Mouse (Mus musculus) layer of hippocampus, adult 2 months (tissue): ENCODE data around the gene Ythdf2. TPM values are rescaled to one million over a fixed set of nuclear protein-coding genes. Genes with fewer than 3 reads are reported as not detected.

Source experiments
- DNase-seq, 2 experiments: peaks; one replicate each; pipeline ENCODE4 v3.0.0; 2022; ENCODE audit warnings: low spot score in 2 of 2
- H3K27ac ChIP-seq: fragments of 200-600 bp; 2 replicates; pipeline ENCODE4 v1.8.1; 2022
- H3K4me3 ChIP-seq: fragments of 200-600 bp; 2 replicates; pipeline ENCODE4 v1.8.1; 2022; ENCODE audit warnings: mild to moderate bottlenecking
- CTCF ChIP-seq: fragments of 200-600 bp; conservative IDR thresholded peaks from 2 replicates; pipeline ENCODE4 v1.8.1; 2022; ENCODE audit warnings: antibody characterized with exemption, mild to moderate bottlenecking, moderate library complexity
- microRNA-seq, 2 experiments: library from miRNA; unstranded; fragments of <30 nt; microRNA quantifications; one replicate each; pipeline ENCODE4 v1.2.0; 2021
- total RNA-seq, 2 experiments: library from RNA; stranded (reverse); gene quantifications; 2 replicates each; pipeline ENCODE4 v1.2.3; 2021

Ythdf2 gene
- total RNA-seq, 2 experiments from 2014 or later = 43.8 to 46.5 TPM

DNA sequence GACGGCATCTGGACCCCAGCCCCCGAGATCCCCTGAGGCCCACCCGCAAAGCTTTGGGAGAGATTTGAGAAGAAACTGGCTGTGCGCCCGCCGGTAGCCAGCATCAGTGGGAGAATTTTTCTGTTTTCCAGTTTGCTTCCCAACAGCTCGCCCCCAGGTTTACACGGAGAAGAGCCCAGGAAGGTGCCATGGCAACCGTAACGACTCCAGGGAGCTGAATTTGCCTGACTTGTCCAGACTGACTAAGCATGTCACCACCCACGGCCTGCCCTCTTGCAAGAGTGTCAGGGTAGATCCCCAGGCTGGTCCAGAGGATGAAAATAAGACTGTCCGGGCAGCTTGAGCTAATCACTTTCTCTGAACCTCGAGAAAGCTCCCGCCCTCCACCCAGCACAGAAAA is 46.4 kb downstream of the Ythdf2 start:
- TF ChIP-seq CTCF = no peak
- Histone ChIP-seq H3K27ac (peak overlapping the region; percentile 46; the same call in 1 of the 2 replicates), H3K4me3 (no peak overlapping the region)
- peak; percentile 31 to 44 for DNase-seq

DNA sequence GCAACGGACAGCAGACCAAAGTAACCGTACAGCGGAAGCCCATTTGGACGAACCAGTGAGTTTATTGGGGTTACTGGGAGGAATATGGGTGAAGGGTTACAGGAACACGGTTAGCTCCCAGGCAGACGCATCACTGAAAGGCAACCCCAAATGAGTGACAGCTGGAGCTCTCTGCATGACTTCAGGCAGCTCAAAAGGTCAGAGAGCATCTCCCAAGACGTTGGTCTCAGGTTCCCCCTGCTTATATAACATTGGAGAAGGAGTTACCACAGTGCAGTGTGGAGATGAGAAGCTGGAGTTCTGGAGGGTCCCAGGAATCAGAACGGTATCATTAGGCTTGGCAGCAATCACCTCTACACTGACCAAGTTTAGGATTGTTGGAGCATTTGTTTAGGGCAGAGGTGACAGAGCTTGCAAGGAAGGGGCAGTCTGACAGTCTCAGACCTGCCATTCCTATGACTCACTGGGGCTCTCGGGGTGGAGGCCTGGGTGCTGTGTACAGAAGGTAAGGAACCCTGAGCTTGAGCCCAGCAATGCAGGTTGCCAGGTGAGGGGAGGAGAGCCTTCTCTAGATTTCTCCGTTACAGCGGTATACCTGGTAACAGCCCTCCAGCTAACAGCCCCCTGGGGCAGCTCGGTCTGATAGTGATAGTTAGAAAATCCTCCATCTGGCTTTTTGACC is 55.0 kb downstream of the Ythdf2 start:
- no peak for DNase-seq
- Histone ChIP-seq H3K27ac (no peak overlapping the region), H3K4me3 (no peak overlapping the region)
- no peak for TF ChIP-seq CTCF

DNA sequence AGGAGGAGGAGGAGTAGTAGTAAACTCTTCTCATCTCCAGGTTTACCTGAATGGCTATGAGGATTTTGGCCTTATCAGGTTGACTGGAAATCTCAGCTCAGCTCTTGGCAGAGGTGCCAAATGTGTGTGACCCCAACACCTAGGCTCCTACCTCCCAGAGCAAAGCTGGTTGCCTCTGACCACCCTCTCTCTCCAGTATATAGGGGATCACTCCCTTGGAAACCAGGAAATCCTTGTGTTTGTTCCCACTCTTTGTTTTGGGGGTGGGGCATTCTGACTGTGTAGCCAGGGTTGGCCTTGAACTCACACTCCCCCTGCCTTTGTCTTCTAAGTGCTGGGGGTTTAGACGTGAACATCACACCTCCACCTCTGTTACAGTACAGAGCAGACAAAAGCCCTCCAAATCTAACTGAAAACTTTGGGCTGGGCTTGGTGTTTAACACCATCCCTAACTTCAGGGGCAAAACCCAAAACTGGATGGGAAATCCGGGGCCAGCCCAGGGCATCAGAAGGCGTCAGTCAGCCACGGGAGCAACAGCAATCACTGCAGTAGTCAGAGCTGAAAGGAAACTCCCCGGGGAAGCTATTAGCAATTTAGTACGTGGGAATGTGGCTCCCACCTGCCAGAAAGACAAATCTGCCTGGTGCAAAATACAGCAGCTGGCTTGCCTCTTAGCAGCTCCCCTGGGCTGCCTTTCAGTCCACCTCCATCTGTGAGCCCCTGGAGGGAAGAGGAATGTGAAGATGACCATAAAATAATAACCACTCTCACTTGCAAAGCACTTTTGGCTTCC is 57.0 kb downstream of the Ythdf2 start:
- no peak for DNase-seq
- TF ChIP-seq CTCF = no peak
- no peak overlapping the region for H3K27ac ChIP-seq
- no peak overlapping the region for H3K4me3 ChIP-seq

DNA sequence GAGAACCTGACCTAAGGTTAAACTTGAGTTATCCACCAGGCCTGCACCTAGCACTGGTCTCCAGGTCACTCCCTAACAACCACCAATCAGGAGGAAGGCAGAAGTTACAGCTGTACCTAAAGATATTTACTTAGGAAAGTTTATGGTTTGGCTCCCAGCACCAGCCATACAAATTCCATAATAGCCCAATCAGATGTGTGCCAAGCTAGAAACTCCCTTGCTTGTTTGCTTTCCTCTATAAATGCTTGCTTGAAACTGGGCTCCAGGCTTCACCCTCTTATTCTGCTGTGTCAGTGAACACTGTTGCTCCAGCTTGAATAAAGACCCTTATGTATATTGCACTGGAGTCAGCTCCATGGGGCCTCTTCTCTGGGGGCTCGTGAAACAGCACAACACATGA is 60.4 kb downstream of the Ythdf2 start:
- Histone ChIP-seq H3K27ac (no peak overlapping the region), H3K4me3 (no peak overlapping the region)
- DNase-seq = no peak
- TF ChIP-seq CTCF = no peak

DNA sequence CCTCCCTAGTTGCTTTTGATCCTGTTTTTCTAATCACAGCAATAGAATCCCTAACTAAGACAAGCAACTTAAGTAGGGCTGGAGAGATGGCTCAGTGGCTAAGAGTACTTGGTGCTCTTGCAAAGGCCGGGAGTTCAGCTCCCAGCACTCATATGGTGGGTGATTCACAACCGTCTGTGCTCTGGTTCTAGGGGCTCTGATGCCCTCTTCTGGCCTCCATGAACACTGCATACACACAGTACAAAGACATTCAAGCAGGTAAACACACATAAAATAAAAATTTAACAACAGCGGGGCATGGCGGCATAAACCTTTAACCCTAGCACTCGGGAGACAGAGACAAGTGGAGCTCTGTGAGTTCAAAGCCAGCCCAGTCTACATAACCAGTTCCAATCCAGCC is 65.9 kb downstream of the Ythdf2 start:
- DNase-seq = no peak
- no peak overlapping the region for H3K4me3 ChIP-seq
- peak; percentile 54 for TF ChIP-seq CTCF
- H3K27ac ChIP-seq = no peak overlapping the region

DNA sequence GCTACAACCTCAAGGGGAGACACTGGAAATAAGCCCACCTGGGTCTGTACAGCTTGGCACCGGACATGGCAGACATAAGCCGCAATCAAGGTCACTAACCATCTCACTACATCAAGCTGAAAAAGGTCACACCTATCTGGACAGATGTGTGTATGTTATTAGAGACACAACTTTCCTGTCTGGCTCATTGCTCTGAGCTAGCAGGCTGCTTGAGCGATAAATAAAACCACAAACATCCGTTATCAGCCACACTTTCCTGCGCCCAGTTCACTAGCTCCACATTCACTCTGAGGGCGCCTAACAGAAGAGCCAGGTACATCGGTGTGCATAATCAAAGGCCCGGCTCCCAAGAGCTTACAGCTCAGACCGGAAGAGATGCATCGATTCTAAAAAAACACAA is 67.0 kb downstream of the Ythdf2 start:
- no peak for DNase-seq
- TF ChIP-seq CTCF = no peak
- Histone ChIP-seq H3K4me3 (no peak overlapping the region), H3K27ac (no peak overlapping the region)

- Histone ChIP-seq H3K27ac (peak within 1 kb of the TSS; percentile 61; the same call in 1 of the 2 replicates), H3K4me3 (peak within 1 kb of the TSS; percentile 57)
- DNase-seq = no peak
- TF ChIP-seq CTCF = no peak
Measured at GRCm38 (mm10) chr4:132144080-132144841, 67.8 kb downstream of the Ythdf2 start, which contains the start of gene Oprd1. Gene Oprd1, minus strand, starts transcription at chr4:132144486.

DNA sequence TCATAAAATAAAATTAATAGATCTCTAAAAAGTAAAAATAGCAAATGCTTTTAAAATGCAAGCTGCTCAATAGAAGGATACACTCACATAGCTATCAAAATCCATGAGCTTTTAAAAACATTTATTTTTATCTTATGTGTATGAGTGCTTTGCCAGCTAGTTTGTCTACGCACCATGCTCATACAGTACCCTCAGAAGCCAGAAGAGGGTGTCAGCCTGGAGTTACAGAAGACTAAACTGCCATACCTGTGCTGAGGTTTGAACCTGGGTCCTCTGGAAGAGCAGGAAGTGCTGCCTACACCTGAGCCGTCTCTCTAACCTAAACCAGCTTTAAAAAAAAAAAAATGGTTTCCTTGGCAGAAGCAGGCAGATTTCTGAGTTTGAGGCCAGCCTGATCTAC is 73.5 kb downstream of the Ythdf2 start:
- Histone ChIP-seq H3K4me3 (no peak overlapping the region), H3K27ac (no peak overlapping the region)
- DNase-seq = no peak

GRCm38 (mm10) chr4:132137013-132137412 is 75.1 kb downstream of the Ythdf2 start:
- no peak for DNase-seq
- H3K4me3 ChIP-seq = no peak overlapping the region
- no peak for TF ChIP-seq CTCF

More for the DNA sequence above, 73.5 kb downstream of the Ythdf2 start:
- TF ChIP-seq CTCF = peak; percentile 50

More at GRCm38 (mm10) chr4:132137013-132137412, 75.1 kb downstream of the Ythdf2 start:
- H3K27ac ChIP-seq = no peak overlapping the region

Small RNA genes within 50 kb of the gene (microRNA-seq; reads per million reads assigned to microRNA genes)
- gene Gm22033 = 0 reads per million in 2 experiments

Other genes starting within 250 kb of the Ythdf2 start
- gene Gm10300, start 137.6 kb downstream of the Ythdf2 start, total RNA-seq = not detected
- gene Epb41, start 137.0 kb downstream of the Ythdf2 start, total RNA-seq = 10 to 100 TPM; 21.5 to 23.2 TPM
- gene Oprd1, start 67.8 kb downstream of the Ythdf2 start, total RNA-seq = 10 to 100 TPM in 1 of 2 experiments, 1 to 10 TPM in 1; 9.2 to 10.4 TPM
- gene Gmeb1, start 49.3 kb upstream of the Ythdf2 start, total RNA-seq = 10 to 100 TPM; 25.2 to 28.3 TPM
- 10 to 100 TPM; 24.6 to 26.2 TPM for gene Taf12, start 62.1 kb upstream of the Ythdf2 start, total RNA-seq
- gene Rab42, start 91.1 kb upstream of the Ythdf2 start, total RNA-seq = 1 to 10 TPM; 1.2 to 2.1 TPM
- gene Trnau1ap, start 117.2 kb upstream of the Ythdf2 start, total RNA-seq = 10 to 100 TPM; 20.7 to 26.0 TPM
- 10 to 100 TPM; 12.8 to 13.6 TPM for gene Rcc1, start 141.3 kb upstream of the Ythdf2 start, total RNA-seq
- 10 to 100 TPM; 10.6 to 11.4 TPM for gene Phactr4, start 210.2 kb upstream of the Ythdf2 start, total RNA-seq